Mouse (Mus musculus) embryo, embryonic 9.5 days (tissue): ENCODE data around the gene Ecsit.

ENCODE experiments used
- DNase-seq: peaks from one replicate; pipeline ENCODE4 v3.0.0-alpha.2; 2017; ENCODE audit errors: extremely low spot score

Ecsit gene

DNA sequence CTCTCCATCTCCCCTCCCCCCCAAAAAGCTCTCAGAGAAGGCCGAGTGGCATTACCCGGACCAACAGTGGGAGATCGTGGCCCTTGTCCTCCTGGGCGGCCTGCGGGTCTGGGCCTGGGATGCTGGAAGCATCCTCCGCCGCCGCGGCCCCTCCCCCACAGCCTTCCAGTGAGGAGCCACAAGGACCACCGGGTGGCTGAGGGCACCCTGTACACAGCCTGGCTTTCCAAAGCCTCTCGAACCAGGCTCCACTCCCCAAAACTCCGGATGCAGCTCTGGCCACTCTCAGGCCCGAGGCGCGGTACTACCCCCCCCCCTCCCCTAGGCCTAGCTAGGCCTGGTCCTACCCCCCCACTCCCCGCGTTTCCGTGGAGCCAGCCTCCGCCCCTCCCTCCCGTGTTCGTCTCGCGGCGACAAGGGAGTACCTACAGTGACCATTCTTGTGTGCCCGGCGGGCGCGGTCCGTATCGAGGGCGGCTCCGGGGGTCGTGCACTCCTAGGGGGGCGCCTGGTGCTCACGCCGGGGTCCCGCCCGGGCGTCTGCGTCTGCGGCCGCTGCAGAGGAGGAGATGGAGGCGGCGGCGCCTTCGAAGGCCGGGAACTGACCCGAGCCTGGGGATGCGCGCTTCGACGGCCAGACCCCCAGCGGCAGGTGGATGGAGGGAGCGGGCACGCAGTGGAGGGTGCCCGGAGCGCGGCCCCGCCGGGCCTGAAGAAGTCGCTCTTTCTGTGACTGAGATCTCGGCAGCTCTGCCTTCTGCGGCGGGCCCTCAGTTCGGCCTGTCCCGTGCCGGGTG lies 33.9 kb downstream of the Ecsit start:
- DNase-seq: peak; percentile 37

DNA sequence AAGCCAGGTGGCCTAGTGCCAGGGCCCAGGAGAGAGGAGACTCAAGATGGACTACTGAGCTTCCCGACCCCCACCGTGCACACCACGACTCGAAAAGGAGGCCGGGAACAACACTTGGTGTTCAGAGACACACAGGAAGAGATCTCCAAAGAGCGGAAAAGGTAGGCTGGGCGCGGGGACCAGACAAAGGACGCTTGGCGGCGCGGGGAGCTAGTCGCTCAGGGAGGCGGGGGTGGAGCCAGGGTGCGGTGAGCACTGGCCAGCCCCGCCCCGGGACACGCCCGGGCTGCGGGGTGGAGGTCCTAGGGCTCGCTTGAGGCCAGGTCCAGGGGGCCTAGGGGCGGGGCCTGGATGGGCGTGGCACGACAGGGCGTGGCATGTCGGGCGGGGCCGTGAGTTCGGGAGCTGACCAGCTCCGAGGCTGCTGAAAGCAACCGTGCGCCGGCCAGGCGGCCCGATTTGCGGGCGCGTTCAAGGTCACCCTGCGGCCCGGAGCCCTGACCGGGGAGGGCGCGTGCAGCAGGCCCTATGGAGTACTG lies 34.8 kb downstream of the Ecsit start:
- DNase-seq: peak; percentile 82

DNA sequence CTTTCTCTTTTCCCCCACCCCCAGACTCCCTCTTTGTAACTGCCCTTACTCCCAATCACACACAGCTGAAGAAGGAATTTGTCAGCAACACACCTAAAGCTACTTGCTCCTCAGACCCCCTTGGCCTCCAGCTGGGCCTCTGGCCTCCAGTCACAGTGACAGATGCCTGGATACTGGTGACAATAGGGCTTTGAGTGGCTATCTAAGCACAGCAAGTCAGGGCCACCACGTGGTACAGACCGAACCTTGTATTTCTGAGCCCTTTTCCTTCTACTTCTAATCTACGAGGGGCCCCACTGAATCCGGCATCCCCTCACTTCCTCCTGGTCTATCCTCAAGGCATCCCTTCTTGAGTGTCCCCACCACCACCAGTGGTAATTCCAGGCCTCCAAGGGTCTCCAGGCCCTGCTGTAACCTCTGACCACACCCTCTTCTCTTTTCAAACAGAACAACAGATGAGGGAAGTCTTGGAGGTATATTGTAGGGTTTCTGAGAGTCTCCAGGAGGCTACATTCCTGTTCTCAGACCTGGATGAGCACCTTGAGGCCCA lies 35.4 kb downstream of the Ecsit start:
- DNase-seq: no peak

DNA sequence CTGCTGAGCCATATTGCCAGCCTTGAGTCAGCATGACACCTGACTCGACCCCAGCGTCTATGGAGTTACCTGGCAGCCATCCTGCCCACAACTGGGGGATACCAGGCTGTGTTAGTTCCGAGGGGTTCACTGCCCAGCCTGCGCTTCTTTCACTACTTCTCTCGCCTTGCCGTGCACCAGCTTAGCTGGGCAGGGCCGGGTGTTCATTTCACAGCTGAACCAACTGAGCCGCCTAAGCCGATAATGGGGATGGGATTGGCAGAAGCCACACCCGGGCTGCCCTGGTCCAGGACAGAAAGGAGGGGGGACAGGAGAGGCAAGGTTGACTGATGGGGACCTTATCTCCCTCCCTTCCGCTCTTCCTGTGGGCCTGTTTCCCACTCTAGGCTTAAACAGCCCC lies 35.9 kb downstream of the Ecsit start:
- no peak for DNase-seq

DNA sequence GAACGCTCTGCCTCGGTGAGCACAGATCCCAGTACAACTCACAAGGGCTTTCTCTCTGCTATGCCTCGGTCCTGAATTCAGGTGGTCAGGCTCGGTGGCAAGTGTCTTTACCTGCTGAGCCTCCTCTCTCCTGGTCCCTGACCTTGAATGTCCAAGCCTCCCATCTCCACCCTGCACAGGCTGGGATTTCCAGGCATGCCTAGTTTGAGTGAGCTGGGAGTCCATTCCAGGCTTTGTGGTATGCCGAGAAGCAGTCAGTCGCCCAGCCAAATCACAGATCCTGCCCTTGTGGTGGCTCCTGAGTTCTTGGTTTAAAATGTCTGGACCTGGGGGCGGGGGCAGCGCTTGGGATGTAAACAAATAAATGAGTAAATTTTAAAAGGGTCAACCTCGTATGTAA lies 37.9 kb downstream of the Ecsit start:
- DNase-seq: no peak

- DNase-seq: no peak
Observed at GRCm38 (mm10) chr9:22041832-22042231, 43.4 kb downstream of the Ecsit start.

DNA sequence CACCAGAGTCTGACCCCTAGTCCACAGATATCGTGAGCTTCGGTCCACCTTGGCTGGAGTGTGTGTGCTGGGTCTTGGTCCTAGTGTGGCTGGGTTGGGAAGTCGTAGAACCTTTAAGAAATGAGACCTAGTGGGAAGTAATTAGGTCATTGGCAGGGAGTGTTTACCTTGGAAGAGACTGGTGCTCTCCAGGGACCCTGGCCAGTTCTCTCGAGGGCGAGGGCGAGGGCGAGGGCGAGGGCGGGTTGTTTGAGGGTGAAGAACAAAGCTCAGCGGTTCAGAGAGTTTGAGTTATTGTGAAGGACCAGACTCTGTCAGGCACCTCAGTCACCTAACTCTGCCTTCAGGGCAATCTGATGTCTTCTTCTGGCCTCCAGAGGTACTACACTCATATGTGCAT lies 47.4 kb downstream of the Ecsit start:
- no peak for DNase-seq

- DNase-seq: no peak
Observed at GRCm38 (mm10) chr9:22035300-22036044, 49.8 kb downstream of the Ecsit start.

GRCm38 (mm10) chr9:22030386-22030785 lies 54.9 kb downstream of the Ecsit start:
- no peak for DNase-seq

- DNase-seq: peak; percentile 43
Observed at GRCm38 (mm10) chr9:22028467-22028866, 56.8 kb downstream of the Ecsit start.

GRCm38 (mm10) chr9:22024592-22024991 lies 60.6 kb downstream of the Ecsit start:
- no peak for DNase-seq
